Mouse (Mus musculus) fat pad, adult 2 months (tissue): Measurements from ENCODE around the gene Gars.

ENCODE experiments used
- DNase-seq: peaks from one replicate; pipeline ENCODE4 v3.0.0-alpha.2; 2011; ENCODE audit warnings: low read depth, low spot score; ENCODE audit errors: extremely low read depth

Gene Gars

GRCm38 (mm10) chr6:55091396-55091795 is 53.6 kb downstream of the Gars start:
- DNase-seq, result no peak

- no peak for DNase-seq
Measured at GRCm38 (mm10) chr6:55093431-55094146, 55.8 kb downstream of the Gars start.

- DNase-seq, result no peak
Measured at GRCm38 (mm10) chr6:55098030-55098429, 60.2 kb downstream of the Gars start.

GRCm38 (mm10) chr6:55098603-55099002 is 60.8 kb downstream of the Gars start:
- DNase-seq, result no peak

- DNase-seq, result no peak
Measured at GRCm38 (mm10) chr6:55108358-55108757, 70.6 kb downstream of the Gars start.

- DNase-seq, result no peak
Measured at GRCm38 (mm10) chr6:55117325-55118109, 79.7 kb downstream of the Gars start.

GRCm38 (mm10) chr6:55123056-55123455 is 85.2 kb downstream of the Gars start:
- no peak for DNase-seq

GRCm38 (mm10) chr6:55126576-55126975 is 88.8 kb downstream of the Gars start:
- no peak for DNase-seq

- no peak for DNase-seq
Measured at GRCm38 (mm10) chr6:55128391-55128790, 90.6 kb downstream of the Gars start.
